Mouse (Mus musculus): Measurements from ENCODE around the gene Gjc2. TPM values are rescaled to one million over a fixed set of nuclear protein-coding genes. Genes with fewer than 3 reads are reported as not detected.

Gjc2 gene
- total RNA-seq, 2 experiments from 2014 or later, result 7.4 to 8.0 TPM

DNA sequence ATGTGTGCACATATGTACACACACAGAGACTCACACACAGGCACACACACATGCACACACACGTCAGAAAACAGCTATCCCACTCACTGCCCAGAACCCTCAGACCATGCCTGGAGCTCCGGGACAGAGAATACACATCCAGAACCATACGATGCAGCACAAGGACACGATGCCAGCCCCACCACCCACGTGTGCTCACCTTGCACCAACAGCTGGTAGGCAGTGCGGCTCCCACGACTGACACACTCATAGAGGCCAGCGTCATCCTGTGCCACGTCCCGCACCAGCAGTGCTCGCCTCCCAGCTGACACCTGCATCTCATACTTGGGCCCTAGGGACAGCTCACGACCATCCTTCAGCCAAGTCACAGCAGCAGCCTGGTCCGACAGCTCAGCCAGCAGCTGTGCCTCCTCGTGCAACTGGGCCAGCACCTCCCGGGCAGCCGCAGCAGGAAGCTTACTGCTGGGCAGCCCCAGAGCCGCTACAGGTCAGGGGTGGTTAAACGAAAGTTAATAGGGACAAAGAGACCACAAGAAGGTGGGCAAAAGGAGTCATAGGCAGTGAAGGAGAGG is 51.6 kb downstream of the Gjc2 start:
- no peak for TF ChIP-seq CTCF (IDR thresholded peaks at IDR 0.05)
- no peak for DNase-seq (ENCODE audit: extremely low spot score in 1 of 2, low spot score in 2 of 2)
- Histone ChIP-seq H3K4me3 (no peak overlapping the region), H3K27ac (no peak overlapping the region)
- intact Hi-C loops (cut with DNase I), result no loop called here

DNA sequence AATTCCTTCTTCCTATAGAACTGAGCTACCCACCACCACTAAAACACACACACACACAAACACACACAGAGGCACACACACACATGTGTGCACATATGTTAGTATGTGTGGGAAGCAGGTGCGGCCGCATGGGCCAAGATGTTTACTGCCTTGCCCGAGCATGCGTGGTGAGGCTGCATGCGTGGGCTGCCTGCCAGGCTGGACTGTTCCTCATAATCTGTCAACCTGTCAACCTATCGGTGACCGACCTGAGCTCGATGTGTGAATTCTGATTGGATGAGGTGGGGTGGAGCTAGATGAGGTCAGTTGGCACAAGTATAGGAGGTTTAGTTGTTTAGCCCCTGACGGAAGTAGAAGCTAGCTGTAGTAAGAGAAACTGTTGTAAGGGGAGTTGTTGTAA is 52.2 kb downstream of the Gjc2 start:
- intact Hi-C loops (cut with DNase I), result no loop called here
- TF ChIP-seq CTCF (IDR thresholded peaks at IDR 0.05), result no peak
- no peak overlapping the region for H3K27ac ChIP-seq
- no peak for DNase-seq (ENCODE audit: extremely low spot score in 1 of 2, low spot score in 2 of 2)
- no peak overlapping the region for H3K4me3 ChIP-seq

Other genes starting within 250 kb of the Gjc2 start
- gene Rnf187, start 244.3 kb downstream of the Gjc2 start, total RNA-seq (2021), result 100 to 1,000 TPM; 445 to 469 TPM
- gene Hist3h2ba, start 234.3 kb downstream of the Gjc2 start, total RNA-seq (2021), result 10 to 100 TPM; 88.5 to 98.9 TPM
- 10 to 100 TPM; 55.5 to 59.1 TPM for gene Hist3h2a, start 228.5 kb downstream of the Gjc2 start, total RNA-seq (2021)
- gene Trim17, start 228.5 kb downstream of the Gjc2 start, total RNA-seq (2021), result 1 to 10 TPM; 4.8 to 4.9 TPM
- gene Trim11, start 205.1 kb downstream of the Gjc2 start, total RNA-seq (2021), result 10 to 100 TPM; 25.6 to 26.1 TPM
- 1 to 10 TPM; 1.5 to 1.9 TPM for gene Obscn, start 46.8 kb downstream of the Gjc2 start, total RNA-seq (2021)
- gene Iba57, start 19.5 kb downstream of the Gjc2 start, total RNA-seq (2021), result 1 to 10 TPM; 7.4 to 7.8 TPM
- 100 to 1,000 TPM; 135 TPM for gene Guk1, start 9.0 kb upstream of the Gjc2 start, total RNA-seq (2021)
- 10 to 100 TPM; 33.8 to 33.9 TPM for gene Mrpl55, start 19.3 kb upstream of the Gjc2 start, total RNA-seq (2021)
- gene 2310033P09Rik, start 25.1 kb upstream of the Gjc2 start, total RNA-seq (2021), result 10 to 100 TPM; 21.0 to 23.6 TPM
- 100 to 1,000 TPM; 409 to 423 TPM for gene Arf1, start 45.1 kb upstream of the Gjc2 start, total RNA-seq (2021)
- gene Wnt3a, start 107.5 kb upstream of the Gjc2 start, total RNA-seq (2021), result not detected
- 10 to 100 TPM; 12.2 to 19.7 TPM for gene Wnt9a, start 123.7 kb upstream of the Gjc2 start, total RNA-seq (2021)
- gene Prss38, start 192.4 kb upstream of the Gjc2 start, total RNA-seq (2021), result not detected

Measured in left cerebral cortex, adult 2 months (tissue).